Mouse (Mus musculus): ENCODE data around the gene Atg16l2.

Gene Atg16l2

GRCm38 (mm10) chr7:101306841-101307240, 4.8 kb upstream of the Atg16l2 start:
- POLR2A ChIA-PET = interaction anchor here in 2 of 4 experiments (0.6 to 1.1 kb wide), 3 partner anchors 10 to 369 kb away, joined by 3 to 4 read pairs (median 3); no protein-coding TSS in a partner anchor
- CTCF ChIA-PET = no interaction called here

- ChIA-PET CTCF (interaction anchor here (0.6 to 2.4 kb wide), 21 partner anchors 8 to 315 kb away, joined by 3 to 57 read pairs (median 7); no protein-coding TSS in a partner anchor), POLR2A (interaction anchor here (0.7 to 2.9 kb wide), 16 partner anchors 8 to 767 kb away, joined by 3 to 51 read pairs (median 4); partner anchors contain the start of gene Relt (in 1 of the 4))
Observed at GRCm38 (mm10) chr7:101302691-101303090, 640 bp upstream of the Atg16l2 start.

GRCm38 (mm10) chr7:101301361-101301880, 630 bp downstream of the Atg16l2 start:
- CTCF ChIA-PET = interaction anchor here (0.6 to 2.4 kb wide), 29 partner anchors 8 to 438 kb away, joined by 3 to 57 read pairs (median 5); partner anchors contain the start of genes Clpb (in 1 of the 4), P2ry6 (in 1 of the 4) and Relt (in 1 of the 4)
- POLR2A ChIA-PET = interaction anchor here in 3 of 4 experiments (0.8 to 2.9 kb wide), 26 partner anchors 9 to 438 kb away, joined by 3 to 51 read pairs (median 4); partner anchors contain the start of gene Relt (in 1 of the 3)

- CTCF ChIA-PET = no interaction called here
- POLR2A ChIA-PET = interaction anchor here in 1 of 4 experiments (1.4 to 4.6 kb wide), 2 partner anchors 10 to 13 kb away, joined by 3 to 19 read pairs; no protein-coding TSS in a partner anchor
Observed at GRCm38 (mm10) chr7:101298375-101298774, 3.7 kb downstream of the Atg16l2 start.

GRCm38 (mm10) chr7:101297023-101297405, 5.0 kb downstream of the Atg16l2 start:
- ChIA-PET CTCF (interaction anchor here (0.6 to 2.2 kb wide), 18 partner anchors 8 to 856 kb away, joined by 3 to 16 read pairs (median 4); no protein-coding TSS in a partner anchor), POLR2A (interaction anchor here (0.6 to 4.6 kb wide), 20 partner anchors 8 to 353 kb away, joined by 3 to 19 read pairs (median 4); no protein-coding TSS in a partner anchor)

- POLR2A ChIA-PET = interaction anchor here (0.5 to 4.6 kb wide), 26 partner anchors 8 to 352 kb away, joined by 3 to 19 read pairs (median 4); no protein-coding TSS in a partner anchor
- CTCF ChIA-PET = interaction anchor here (0.6 to 2.2 kb wide), 28 partner anchors 8 to 432 kb away, joined by 3 to 16 read pairs (median 4); partner anchors contain the start of gene Arhgef17 (in 1 of the 4)
Observed at GRCm38 (mm10) chr7:101296252-101297022, 5.6 kb downstream of the Atg16l2 start.

GRCm38 (mm10) chr7:101295438-101295837, 6.6 kb downstream of the Atg16l2 start:
- CTCF ChIA-PET = interaction anchor here in 3 of 4 experiments (0.6 to 2.2 kb wide), 20 partner anchors 7 to 1870 kb away, joined by 3 to 16 read pairs (median 4); partner anchors contain the start of gene Arhgef17 (in 1 of the 3)
- POLR2A ChIA-PET = interaction anchor here in 3 of 4 experiments (0.9 to 4.6 kb wide), 17 partner anchors 8 to 387 kb away, joined by 3 to 19 read pairs (median 5); partner anchors contain the start of gene Clpb (in 1 of the 3)

- ChIA-PET CTCF (interaction anchor here in 3 of 4 experiments (0.6 to 2.6 kb wide), 7 partner anchors 8 to 237 kb away, joined by 3 to 7 read pairs (median 3); partner anchors contain the start of gene Atg16l2 (in 1 of the 3)), POLR2A (interaction anchor here in 2 of 4 experiments (0.6 to 4.6 kb wide), 6 partner anchors 9 to 362 kb away, joined by 3 to 19 read pairs (median 4); no protein-coding TSS in a partner anchor)
Observed at GRCm38 (mm10) chr7:101293611-101294010, 8.4 kb downstream of the Atg16l2 start.

GRCm38 (mm10) chr7:101293138-101293537, 8.9 kb downstream of the Atg16l2 start:
- ChIA-PET CTCF (interaction anchor here in 2 of 4 experiments (0.6 to 2.6 kb wide), 4 partner anchors 9 to 120 kb away, joined by 3 to 7 read pairs (median 4); partner anchors contain the start of gene Atg16l2 (in 1 of the 2)), POLR2A (interaction anchor here in 2 of 4 experiments (0.7 to 1.3 kb wide), 3 partner anchors 8 to 185 kb away, joined by 3 to 4 read pairs (median 4); no protein-coding TSS in a partner anchor)

- POLR2A ChIA-PET = interaction anchor here in 1 of 4 experiments (0.7 kb wide), 1 partner anchor 69 kb away, joined by 4 read pairs; no protein-coding TSS in a partner anchor
Observed at GRCm38 (mm10) chr7:101292696-101293095, 9.4 kb downstream of the Atg16l2 start.

GRCm38 (mm10) chr7:101292086-101292485, 10.0 kb downstream of the Atg16l2 start:
- ChIA-PET CTCF (interaction anchor here in 2 of 4 experiments (1.0 to 2.9 kb wide), 4 partner anchors 10 to 345 kb away, joined by 3 to 9 read pairs (median 5); partner anchors contain the start of gene Atg16l2 (in 2 of the 2)), POLR2A (interaction anchor here in 1 of 4 experiments (1.8 kb wide), 1 partner anchor 10 kb away, joined by 7 read pairs; the partner anchor contains the start of gene Atg16l2)

More at GRCm38 (mm10) chr7:101292696-101293095, 9.4 kb downstream of the Atg16l2 start:
- CTCF ChIA-PET = interaction anchor here in 2 of 4 experiments (1.1 to 2.6 kb wide), 2 partner anchors 9 to 345 kb away, joined by 3 to 7 read pairs; partner anchors contain the start of gene Atg16l2 (in 1 of the 2)

GRCm38 (mm10) chr7:101291641-101292040, 10.4 kb downstream of the Atg16l2 start:
- ChIA-PET CTCF (interaction anchor here in 2 of 4 experiments (0.7 to 2.9 kb wide), 5 partner anchors 10 to 344 kb away, joined by 3 to 9 read pairs (median 3); partner anchors contain the start of gene Atg16l2 (in 2 of the 2)), POLR2A (interaction anchor here in 1 of 4 experiments (1.0 to 1.8 kb wide), 2 partner anchors 10 to 17 kb away, joined by 3 to 7 read pairs; partner anchors contain the start of gene Atg16l2)

- CTCF ChIA-PET = interaction anchor here in 2 of 4 experiments (0.7 to 2.9 kb wide), 4 partner anchors 11 to 230 kb away, joined by 3 to 9 read pairs (median 3); partner anchors contain the start of gene Atg16l2 (in 1 of the 2)
Observed at GRCm38 (mm10) chr7:101291211-101291610, 10.8 kb downstream of the Atg16l2 start.

GRCm38 (mm10) chr7:101290401-101290800, 11.7 kb downstream of the Atg16l2 start:
- CTCF ChIA-PET = interaction anchor here in 2 of 4 experiments (1.1 to 2.9 kb wide), 3 partner anchors 12 to 229 kb away, joined by 3 to 9 read pairs (median 3); partner anchors contain the start of gene Atg16l2 (in 1 of the 2)
- POLR2A ChIA-PET = interaction anchor here in 2 of 4 experiments (0.8 to 1.8 kb wide), 3 partner anchors 11 to 182 kb away, joined by 3 to 7 read pairs (median 3); partner anchors contain the start of gene Atg16l2 (in 1 of the 2)

More at GRCm38 (mm10) chr7:101291211-101291610, 10.8 kb downstream of the Atg16l2 start:
- POLR2A ChIA-PET = interaction anchor here in 2 of 4 experiments (0.8 to 1.8 kb wide), 3 partner anchors 10 to 183 kb away, joined by 3 to 7 read pairs (median 3); partner anchors contain the start of gene Atg16l2 (in 1 of the 2)

GRCm38 (mm10) chr7:101288436-101288835, 13.6 kb downstream of the Atg16l2 start:
- ChIA-PET CTCF (interaction anchor here (0.5 to 2.6 kb wide), 66 partner anchors 8 to 1960 kb away, joined by 3 to 18 read pairs (median 4); partner anchors contain the start of genes Atg16l2 (in 1 of the 4) and Stard10 (in 1 of the 4)), POLR2A (interaction anchor here in 3 of 4 experiments (0.7 to 1.3 kb wide), 6 partner anchors 8 to 378 kb away, joined by 3 to 5 read pairs (median 3); partner anchors contain the start of gene Atg16l2 (in 2 of the 3))

GRCm38 (mm10) chr7:101287820-101288219, 14.2 kb downstream of the Atg16l2 start:
- CTCF ChIA-PET = interaction anchor here (0.5 to 2.6 kb wide), 31 partner anchors 9 to 1236 kb away, joined by 3 to 18 read pairs (median 4); partner anchors contain the start of gene Fchsd2 (in 1 of the 4)
- POLR2A ChIA-PET = interaction anchor here in 2 of 4 experiments (0.9 to 1.6 kb wide), 5 partner anchors 8 to 180 kb away, joined by 3 to 5 read pairs (median 5); partner anchors contain the start of gene Atg16l2 (in 2 of the 2)

Measured in embryonic stem cell, embryonic (primary cell).